Mouse (Mus musculus): ENCODE results near the gene Fam187b. TPM values are rescaled to one million over a fixed set of nuclear protein-coding genes. Genes with fewer than 3 reads are reported as not detected.

Gene Fam187b
- total and polyA plus RNA-seq, 3 experiments = not detected

- in situ Hi-C loops (cut with MboI; ENCODE audit: low pct_ligation_motif_present, low pct_unique_long_range_greater_than_20kb, low sequenced_read_pairs) (no loop called here), dilution Hi-C loops (cut with MboI; ENCODE audit: extremely low pct_ligation_motif_present, extremely low pct_unique_long_range_greater_than_20kb, low sequenced_read_pairs) (no loop called here)
- Histone ChIP-seq H3K4me2 (ENCODE audit: insufficient read depth, low read depth, poor library complexity, severe bottlenecking) (no peak overlapping the region), H3K36me3 (replicated peaks in 1 of 2; ENCODE audit: control insufficient read depth in 1 of 2, insufficient read depth in 1 of 2, low read length in 1 of 2) (no peaks in the 10 kb centered on the region), H3K27me3 (replicated peaks) (no peaks in the 10 kb centered on the region), H3K9me3 (replicated peaks; ENCODE audit: low read length) (peaks cover 3% of the 10 kb centered on the region), H3K9ac (ENCODE audit: insufficient read depth, low read depth) (no peak overlapping the region), H3K4me3 (replicated peaks in 1 of 3; ENCODE audit: low read depth in 2 of 3, low read length in 2 of 3, poor library complexity in 1 of 3) (no peak overlapping the region), H3K79me2 (replicated peaks; ENCODE audit: control insufficient read depth, extremely low read depth, insufficient read depth, poor library complexity, severe bottlenecking) (no peaks in the 10 kb centered on the region), H3K4me1 (ENCODE audit: control insufficient read depth in 1 of 2, insufficient read depth in 2 of 2) (peaks cover under 1 to 11% of the 10 kb centered on the region in 2 experiments; a peak in 3 of 4 replicates), H3K27ac (ENCODE audit: insufficient read depth, low read depth) (no peak overlapping the region)
- TF ChIP-seq ELF1 (IDR thresholded peaks at IDR 0.05; ENCODE audit: low read depth, low read length) (no peak), RAD21 (IDR thresholded peaks at IDR 0.05; ENCODE audit: low read depth, low read length) (no peak), ETS1 (conservative IDR thresholded peaks at IDR 0.05; ENCODE audit: low read depth, low read length) (no peak), JUN (IDR thresholded peaks at IDR 0.05; ENCODE audit: insufficient read depth, low read depth, low read length) (no peak), POLR2A (IDR thresholded peaks at IDR 0.05; ENCODE audit: low read depth, low read length) (no peak), RCOR1 (conservative IDR thresholded peaks at IDR 0.05; ENCODE audit: low read depth, low read length) (no peak), USF1 (IDR thresholded peaks at IDR 0.05; ENCODE audit: low read depth, low read length) (no peak), CHD2 (IDR thresholded peaks at IDR 0.05; ENCODE audit: low read length) (no peak), SMC3 (IDR thresholded peaks at IDR 0.05; ENCODE audit: low read depth, low read length) (no peak), ZKSCAN1 (IDR thresholded peaks at IDR 0.05; ENCODE audit: borderline replicate concordance, low read depth, low read length) (no peak), PAX5 (IDR thresholded peaks at IDR 0.05; ENCODE audit: low read length) (no peak), IRF4 (IDR thresholded peaks at IDR 0.05; ENCODE audit: low read depth, low read length) (no peak)
- DNase-seq (ENCODE audit: extremely low read depth) = no peak
These were observed 34.2 kb downstream of the Fam187b start for GRCm38 (mm10) chr7:31007775-31008174.

- H3K27me3 ChIP-seq (replicated peaks) = no peaks in the 10 kb centered on the region
- peaks cover 0 to 9% of the 10 kb centered on the region in 2 experiments; a peak in 2 of 4 replicates for H3K4me1 ChIP-seq (ENCODE audit: control insufficient read depth in 1 of 2, insufficient read depth in 2 of 2)
- no peak overlapping the region for H3K4me2 ChIP-seq (ENCODE audit: insufficient read depth, low read depth, poor library complexity, severe bottlenecking)
- no peak overlapping the region for H3K27ac ChIP-seq (ENCODE audit: insufficient read depth, low read depth)
- no peak for DNase-seq (ENCODE audit: extremely low read depth)
- no peaks in the 10 kb centered on the region for H3K79me2 ChIP-seq (replicated peaks; ENCODE audit: control insufficient read depth, extremely low read depth, insufficient read depth, poor library complexity, severe bottlenecking)
- in situ Hi-C loops (cut with MboI; ENCODE audit: low pct_ligation_motif_present, low pct_unique_long_range_greater_than_20kb, low sequenced_read_pairs) = no loop called here
- H3K9ac ChIP-seq (ENCODE audit: insufficient read depth, low read depth) = no peak overlapping the region
- H3K36me3 ChIP-seq (replicated peaks in 1 of 2; ENCODE audit: control insufficient read depth in 1 of 2, insufficient read depth in 1 of 2, low read length in 1 of 2) = no peaks in the 10 kb centered on the region
- peaks cover 3% of the 10 kb centered on the region for H3K9me3 ChIP-seq (replicated peaks; ENCODE audit: low read length)
- dilution Hi-C loops (cut with MboI; ENCODE audit: extremely low pct_ligation_motif_present, extremely low pct_unique_long_range_greater_than_20kb, low sequenced_read_pairs) = no loop called here
- H3K4me3 ChIP-seq (replicated peaks in 1 of 3; ENCODE audit: low read depth in 2 of 3, low read length in 2 of 3, poor library complexity in 1 of 3) = no peak overlapping the region
- TF ChIP-seq NELFE (IDR thresholded peaks at IDR 0.05; ENCODE audit: low read depth, low read length) (no peak), MXI1 (IDR thresholded peaks at IDR 0.05; ENCODE audit: low read depth, low read length) (no peak), SMC3 (IDR thresholded peaks at IDR 0.05; ENCODE audit: low read depth, low read length) (no peak), POLR2A (IDR thresholded peaks at IDR 0.05; ENCODE audit: low read depth, low read length) (no peak), UBTF (IDR thresholded peaks at IDR 0.05; ENCODE audit: low read depth, low read length) (no peak), MYC (IDR thresholded peaks at IDR 0.05; ENCODE audit: low read depth, low read length) (no peak), MAFK (IDR thresholded peaks at IDR 0.05; ENCODE audit: insufficient replicate concordance, low read length) (no peak), TBP (conservative IDR thresholded peaks at IDR 0.05; ENCODE audit: low read depth, low read length) (no peak), JUN (IDR thresholded peaks at IDR 0.05; ENCODE audit: insufficient read depth, low read depth, low read length) (no peak), CTCF (conservative IDR thresholded peaks at IDR 0.05 in 1 of 2, IDR thresholded peaks at IDR 0.05 in 1 of 2; ENCODE audit: low read depth in 2 of 2, low read length in 2 of 2) (no peak), ZNF384 (IDR thresholded peaks at IDR 0.05; ENCODE audit: low read depth, low read length) (no peak), BHLHE40 (IDR thresholded peaks at IDR 0.05; ENCODE audit: low read depth, low read length) (no peak), IRF4 (IDR thresholded peaks at IDR 0.05; ENCODE audit: low read depth, low read length) (no peak), HCFC1 (IDR thresholded peaks at IDR 0.05; ENCODE audit: low read depth, low read length) (no peak), MAX (IDR thresholded peaks at IDR 0.05; ENCODE audit: low read length) (no peak), USF2 (conservative IDR thresholded peaks at IDR 0.05; ENCODE audit: low read depth, low read length) (no peak), RAD21 (IDR thresholded peaks at IDR 0.05; ENCODE audit: low read depth, low read length) (no peak)
These were observed 34.6 kb downstream of the Fam187b start for GRCm38 (mm10) chr7:31008175-31008574.

Data from CH12.LX (cell line).